Mouse (Mus musculus): Measurements from ENCODE around the gene Edn3. TPM values are rescaled to one million over a fixed set of nuclear protein-coding genes. Genes with fewer than 3 reads are reported as not detected.

The Edn3 gene
- polyA plus RNA-seq, 1 experiment: 4.3 TPM

GRCm38 (mm10) chr2:174797495-174798068, 37.2 kb downstream of the Edn3 start:
- DNase-seq (ENCODE audit: low read depth): no peak
- TF ChIP-seq POLR2A (IDR thresholded peaks at IDR 0.05; ENCODE audit: borderline replicate concordance, extremely low read depth, insufficient read depth, insufficient read length, poor library complexity, severe bottlenecking): no peak
- 0 out of 2 replicates have a peak, but pooled peaks have one; percentile 1 for TF ChIP-seq CTCF (IDR thresholded peaks at IDR 0.05; ENCODE audit: borderline replicate concordance, extremely low read depth, insufficient read depth, insufficient read length)

GRCm38 (mm10) chr2:174802453-174802852, 42.0 kb downstream of the Edn3 start:
- no peak for TF ChIP-seq POLR2A (IDR thresholded peaks at IDR 0.05; ENCODE audit: borderline replicate concordance, extremely low read depth, insufficient read depth, insufficient read length, poor library complexity, severe bottlenecking)
- TF ChIP-seq CTCF (IDR thresholded peaks at IDR 0.05; ENCODE audit: borderline replicate concordance, extremely low read depth, insufficient read depth, insufficient read length): no peak

GRCm38 (mm10) chr2:174803661-174804060, 43.2 kb downstream of the Edn3 start:
- no peak for TF ChIP-seq POLR2A (IDR thresholded peaks at IDR 0.05; ENCODE audit: borderline replicate concordance, extremely low read depth, insufficient read depth, insufficient read length, poor library complexity, severe bottlenecking)
- no peak for TF ChIP-seq CTCF (IDR thresholded peaks at IDR 0.05; ENCODE audit: borderline replicate concordance, extremely low read depth, insufficient read depth, insufficient read length)
- no peak for DNase-seq (ENCODE audit: low read depth)

More at GRCm38 (mm10) chr2:174802453-174802852, 42.0 kb downstream of the Edn3 start:
- DNase-seq (ENCODE audit: low read depth): no peak

GRCm38 (mm10) chr2:174807900-174808299, 47.5 kb downstream of the Edn3 start:
- TF ChIP-seq CTCF (IDR thresholded peaks at IDR 0.05; ENCODE audit: borderline replicate concordance, extremely low read depth, insufficient read depth, insufficient read length): no peak
- TF ChIP-seq POLR2A (IDR thresholded peaks at IDR 0.05; ENCODE audit: borderline replicate concordance, extremely low read depth, insufficient read depth, insufficient read length, poor library complexity, severe bottlenecking): no peak
- no peak for DNase-seq (ENCODE audit: low read depth)

- TF ChIP-seq CTCF (IDR thresholded peaks at IDR 0.05; ENCODE audit: borderline replicate concordance, extremely low read depth, insufficient read depth, insufficient read length): no peak
- no peak for TF ChIP-seq POLR2A (IDR thresholded peaks at IDR 0.05; ENCODE audit: borderline replicate concordance, extremely low read depth, insufficient read depth, insufficient read length, poor library complexity, severe bottlenecking)
- DNase-seq (ENCODE audit: low read depth): no peak
Observed at GRCm38 (mm10) chr2:174809296-174809695, 48.9 kb downstream of the Edn3 start.

GRCm38 (mm10) chr2:174813306-174813705, 52.9 kb downstream of the Edn3 start:
- TF ChIP-seq CTCF (IDR thresholded peaks at IDR 0.05; ENCODE audit: borderline replicate concordance, extremely low read depth, insufficient read depth, insufficient read length): no peak
- DNase-seq (ENCODE audit: low read depth): no peak

GRCm38 (mm10) chr2:174816163-174816562, 55.7 kb downstream of the Edn3 start:
- no peak for TF ChIP-seq POLR2A (IDR thresholded peaks at IDR 0.05; ENCODE audit: borderline replicate concordance, extremely low read depth, insufficient read depth, insufficient read length, poor library complexity, severe bottlenecking)
- TF ChIP-seq CTCF (IDR thresholded peaks at IDR 0.05; ENCODE audit: borderline replicate concordance, extremely low read depth, insufficient read depth, insufficient read length): no peak
- no peak for DNase-seq (ENCODE audit: low read depth)

- peak; percentile 8 for DNase-seq (ENCODE audit: low read depth)
- TF ChIP-seq POLR2A (IDR thresholded peaks at IDR 0.05; ENCODE audit: borderline replicate concordance, extremely low read depth, insufficient read depth, insufficient read length, poor library complexity, severe bottlenecking): no peak
- no peak for TF ChIP-seq CTCF (IDR thresholded peaks at IDR 0.05; ENCODE audit: borderline replicate concordance, extremely low read depth, insufficient read depth, insufficient read length)
Observed at GRCm38 (mm10) chr2:174820286-174820685, 59.9 kb downstream of the Edn3 start.

- DNase-seq (ENCODE audit: low read depth): no peak
- TF ChIP-seq CTCF (IDR thresholded peaks at IDR 0.05; ENCODE audit: borderline replicate concordance, extremely low read depth, insufficient read depth, insufficient read length): no peak
- no peak for TF ChIP-seq POLR2A (IDR thresholded peaks at IDR 0.05; ENCODE audit: borderline replicate concordance, extremely low read depth, insufficient read depth, insufficient read length, poor library complexity, severe bottlenecking)
Observed at GRCm38 (mm10) chr2:174827829-174828228, 67.4 kb downstream of the Edn3 start.

GRCm38 (mm10) chr2:174833608-174834007, 73.2 kb downstream of the Edn3 start:
- DNase-seq (ENCODE audit: low read depth): no peak
- TF ChIP-seq POLR2A (IDR thresholded peaks at IDR 0.05; ENCODE audit: borderline replicate concordance, extremely low read depth, insufficient read depth, insufficient read length, poor library complexity, severe bottlenecking): no peak
- no peak for TF ChIP-seq CTCF (IDR thresholded peaks at IDR 0.05; ENCODE audit: borderline replicate concordance, extremely low read depth, insufficient read depth, insufficient read length)

Other genes with a start within 250 kb of the Edn3 start
- gene Zfp831, start 117.1 kb upstream of the Edn3 start, polyA plus RNA-seq (2012; rRNA removed): 0.01 TPM in 2 replicates
- 0.08 and 0.13 TPM in 2 replicates for gene Gm14444, start 249.6 kb downstream of the Edn3 start, polyA plus RNA-seq (2012; rRNA removed)

Data from brain, embryonic 14.5 days (tissue).